In genomic region chr6:70921274-70922074, GRCm38 (mm10) we compare ENCODE assay signal across 7 mouse cellular contexts. TPM values are rescaled to one million over a fixed set of nuclear protein-coding genes. Genes with fewer than 3 reads are reported as not detected.
DNase-seq lines count a peak whose midpoint lies in the region; ATAC-seq lines count a peak whose summit lies in the region.

No protein-coding gene starts in this region.

- H3K4me2 ChIP-seq in embryonic facial prominence, embryonic 15.5 days (replicated peaks): peak overlapping the region; percentile 54

- peak; percentile 17 for DNase-seq in MEL-GATA-1-ER (ENCODE audit: extremely low read depth, low read depth)
- DNase-seq in brain, adult 2 months (ENCODE audit: low read depth, low spot score): peak; percentile 70
- peak; percentile 52 to 68 for DNase-seq in layer of hippocampus, postnatal 10 days (ENCODE audit: low spot score in 2 of 2)
- DNase-seq in lung, postnatal 10 days: peak; percentile 34
- peak; percentile 26 for DNase-seq in right cerebral cortex, adult 18-20 months

- no peaks in the 10 kb centered on the region for H3K9me3 ChIP-seq in embryonic facial prominence, embryonic 15.5 days (replicated peaks)

- peak; percentile 41; the same call in 1 of the 2 replicates for ATAC-seq in embryonic facial prominence, embryonic 15.5 days (ENCODE audit: insufficient number of reproducible peaks, low FRiP score, low TSS enrichment, low read depth)
- ATAC-seq in hematopoietic stem cell, adult 5-6 weeks (replicated peaks in 1 of 2; ENCODE audit: insufficient read depth in 1 of 2, low FRiP score in 2 of 2, low TSS enrichment in 1 of 2, low read depth in 1 of 2, poor library complexity in 2 of 2, severe bottlenecking in 2 of 2): peak; percentile 53 to 79; a peak in 3 of 4 replicates

- 2% methylated on average over 22 of the region's 22 CpGs for WGBS in embryonic facial prominence, embryonic 15.5 days

- no peak overlapping the region for H3K27ac ChIP-seq in embryonic facial prominence, embryonic 15.5 days (replicated peaks)

- H3K36me3 ChIP-seq in embryonic facial prominence, embryonic 15.5 days: no peaks in the 10 kb centered on the region

- H3K4me1 ChIP-seq in embryonic facial prominence, embryonic 15.5 days: peaks cover 8% of the 10 kb centered on the region

- peak overlapping the region; percentile 25 for H3K4me3 ChIP-seq in embryonic facial prominence, embryonic 15.5 days (replicated peaks)

- H3K9ac ChIP-seq in embryonic facial prominence, embryonic 15.5 days: no peak overlapping the region

- no peaks in the 10 kb centered on the region for H3K27me3 ChIP-seq in embryonic facial prominence, embryonic 15.5 days

RNA-seq across cellular contexts. Expression of gene Tex37, which starts 2.7 kb away (rescaled TPM):
- not detected in 2 replicates for polyA plus RNA-seq in embryonic facial prominence, embryonic 15.5 days (2015; fragmentation: Nextera tagmentation; extraction: Ambion mirVana)
- not detected in 2 replicates for total RNA-seq in hematopoietic stem cell, adult 5-6 weeks (2017)
- not detected for total RNA-seq in layer of hippocampus, postnatal 10 days (2021)

RNA-seq across cellular contexts. Expression of gene Foxi3, which starts 34.9 kb away (rescaled TPM):
- polyA plus RNA-seq in embryonic facial prominence, embryonic 15.5 days (2015; fragmentation: Nextera tagmentation; extraction: Ambion mirVana): 2.0 and 2.1 TPM in 2 replicates
- not detected in 2 replicates for total RNA-seq in hematopoietic stem cell, adult 5-6 weeks (2017)
- not detected for total RNA-seq in layer of hippocampus, postnatal 10 days (2021)

Comparison
In these comparisons a context has a peak if more than half of its experiments do, and no peak if none do; other contexts are left out.
1. DNase-seq: peak in every context shown above with its lines; median percentile 70 in brain, adult 2 months; 60 in layer of hippocampus, postnatal 10 days; 34 in lung, postnatal 10 days; 26 in right cerebral cortex, adult 18-20 months; 17 in MEL-GATA-1-ER.